Mouse (Mus musculus) liver, embryonic 14.5 days (tissue): ENCODE results near the gene Arhgap10.

ENCODE experiments used
- CTCF ChIP-seq: IDR thresholded peaks from 2 replicates; pipeline ENCODE4 v1.5.1; 2016; ENCODE audit warnings: antibody characterized with exemption, low read depth, control low read depth
- EP300 ChIP-seq: IDR thresholded peaks from 2 replicates; pipeline ENCODE4 v1.6.1; 2016; ENCODE audit warnings: antibody characterized with exemption, low read depth

DNA sequence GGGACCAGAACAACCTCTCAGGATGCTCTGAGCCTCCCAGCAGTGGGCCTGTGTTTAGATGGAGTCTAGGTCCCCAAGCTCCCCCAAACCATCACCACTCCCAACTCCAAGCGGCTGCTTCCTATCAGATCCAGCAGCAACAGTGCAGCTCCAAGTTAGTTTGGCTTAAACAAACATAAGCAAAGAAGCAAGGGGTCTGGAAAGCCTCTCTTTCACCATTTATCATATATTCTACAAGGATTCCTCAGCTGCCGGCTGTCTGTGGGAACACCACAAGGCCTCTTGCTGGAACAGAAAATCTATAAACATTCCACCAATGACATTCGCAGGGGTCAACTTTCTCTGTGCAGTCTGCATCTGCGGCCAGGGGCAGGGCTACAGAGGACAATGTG, 29.5 kb downstream of the Arhgap10 start:
- no peak for TF ChIP-seq CTCF
- no peak for TF ChIP-seq EP300
